Mouse (Mus musculus) effector memory CD4-positive, alpha-beta T cell, adult 7 months (primary cell): ENCODE measurements around the gene Syt17. TPM values are rescaled to one million over a fixed set of nuclear protein-coding genes. Genes with fewer than 3 reads are reported as not detected.

Experiments
- polyA plus RNA-seq: library from polyadenylated mRNA; unstranded; fragments of 100-300 nt; shearing (Covaris generic); gene quantifications from one replicate; pipeline ENCODE4 v1.2.1, GENCODE M21; 2017

Syt17 gene
- not detected for polyA plus RNA-seq

GRCm38 (mm10) chr7:118448134-118448967 is at the start of gene Syt17:
Gene Syt17 (minus strand): TSS chr7:118448222.

GRCm38 (mm10) chr7:118491431-118492147 is 43.6 kb upstream of the Syt17 start, which contains the start of gene Itpripl2:
Gene Itpripl2 (minus strand): TSS chr7:118491975.

Other genes starting within 250 kb of the Syt17 start
- 48.8 TPM for gene Smg1, start 204.6 kb downstream of the Syt17 start, polyA plus RNA-seq
- 0.80 TPM for gene Itpripl2, start 43.8 kb upstream of the Syt17 start, polyA plus RNA-seq
- 4.7 TPM for gene Coq7, start 85.1 kb upstream of the Syt17 start, polyA plus RNA-seq
- 0.63 TPM for gene Tmc7, start 136.5 kb upstream of the Syt17 start, polyA plus RNA-seq
- 0.96 TPM for gene Tmc5, start 149.1 kb upstream of the Syt17 start, polyA plus RNA-seq